In genomic region chr17:29454119-29454518, GRCm38 (mm10) we compare ENCODE assay signal across 8 mouse cellular contexts. TPM values are rescaled to one million over a fixed set of nuclear protein-coding genes. Genes with fewer than 3 reads are reported as not detected.
DNase-seq lines count a peak whose midpoint lies in the region; ATAC-seq and TF ChIP-seq lines count a peak whose summit lies in the region.
"Not testable (repeated sequence)": the region's sequence is repeated elsewhere in the genome, so short reads cannot be mapped to it uniquely, and the experiment has no call there.

No protein-coding gene starts in this region.

- H3K27me3 ChIP-seq in E14TG2a.4 (ENCODE audit: insufficient read depth, low read length); MEL (ENCODE audit: control insufficient read depth in 1 of 2, insufficient read depth in 2 of 2, low read length in 2 of 2); hindbrain, postnatal 0 days (ENCODE audit: insufficient read depth, low read length); lung, embryonic 14.5 days (ENCODE audit: insufficient read depth, low read length); testis, adult 2 months (ENCODE audit: control insufficient read depth, insufficient read depth, low read length): not testable (repeated sequence)

- not testable (repeated sequence) for TF ChIP-seq POLR2A in MEL (IDR thresholded peaks at IDR 0.05; ENCODE audit: control insufficient read depth in 1 of 2, insufficient read depth in 1 of 2, low read depth in 1 of 2, low read length in 2 of 2, poor library complexity in 1 of 2); brain, embryonic 14.5 days (IDR thresholded peaks at IDR 0.05; ENCODE audit: borderline replicate concordance, extremely low read depth, insufficient read depth, insufficient read length, poor library complexity, severe bottlenecking); testis, adult 2 months (IDR thresholded peaks at IDR 0.05; ENCODE audit: control insufficient read depth, low read depth, low read length)

- H3K9ac ChIP-seq in MEL (ENCODE audit: control insufficient read depth, low read depth, low read length, poor library complexity, severe bottlenecking); hindbrain, postnatal 0 days (replicated peaks; ENCODE audit: low read length); lung, embryonic 14.5 days: not testable (repeated sequence)

- TF ChIP-seq CTCF in E14TG2a.4 (conservative IDR thresholded peaks at IDR 0.05; ENCODE audit: low read length) (peak; percentile 68), MEL (IDR thresholded peaks at IDR 0.05 in 2 of 3, conservative IDR thresholded peaks at IDR 0.05 in 1 of 3; ENCODE audit: control insufficient read depth in 1 of 3, insufficient read depth in 1 of 3, low read depth in 2 of 3, low read length in 3 of 3, poor library complexity in 1 of 3, severe bottlenecking in 1 of 3) (peak; percentile 38 to 53 (median 45); a peak in 5 of 6 replicates)
- peak; percentile 25; the same call in 1 of the 2 replicates for TF ChIP-seq CTCF in brain, embryonic 14.5 days (IDR thresholded peaks at IDR 0.05; ENCODE audit: borderline replicate concordance, extremely low read depth, insufficient read depth, insufficient read length)
- TF ChIP-seq CTCF in hindbrain, postnatal 0 days (IDR thresholded peaks at IDR 0.05; ENCODE audit: low read depth), result peak; percentile 22
- TF ChIP-seq CTCF in layer of hippocampus, adult 2 months (conservative IDR thresholded peaks at IDR 0.05), result peak; percentile 31
- TF ChIP-seq CTCF in lung, embryonic 14.5 days (IDR thresholded peaks at IDR 0.05; ENCODE audit: low read depth), result peak; percentile 44
- TF ChIP-seq CTCF in testis, adult 2 months (IDR thresholded peaks at IDR 0.05; ENCODE audit: control insufficient read depth, insufficient read depth, insufficient replicate concordance, low read depth, low read length), result peak; percentile 29; the same call in 1 of the 2 replicates

- not testable (repeated sequence) for TF ChIP-seq EP300 in MEL (IDR thresholded peaks at IDR 0.05; ENCODE audit: low read depth in 1 of 2, low read length in 2 of 2)

- not testable (repeated sequence) for H3K79me2 ChIP-seq in MEL (ENCODE audit: control insufficient read depth, insufficient read depth, low read length, poor library complexity)

- not testable (repeated sequence) for H3K9me3 ChIP-seq in E14TG2a.4 (ENCODE audit: low read length); MEL (replicated peaks; ENCODE audit: insufficient read depth, low read length); hindbrain, postnatal 0 days (ENCODE audit: low read length); lung, embryonic 14.5 days (ENCODE audit: low read depth, low read length)

- not testable (repeated sequence) for ATAC-seq in hindbrain, postnatal 0 days; lung, embryonic 14.5 days (ENCODE audit: insufficient read depth)

- H3K27ac ChIP-seq in MEL (ENCODE audit: control insufficient read depth, low read depth, low read length); hindbrain, postnatal 0 days; layer of hippocampus, adult 2 months; lung, embryonic 14.5 days (ENCODE audit: low read depth); testis, adult 2 months (ENCODE audit: control insufficient read depth, insufficient read depth, low read depth, low read length): not testable (repeated sequence)

- H3K4me3 ChIP-seq in E14TG2a.4 (replicated peaks; ENCODE audit: low read length); MEL (ENCODE audit: control insufficient read depth in 1 of 2, insufficient read depth in 1 of 2, low read depth in 2 of 2, low read length in 2 of 2); hindbrain, postnatal 0 days (ENCODE audit: low read length); layer of hippocampus, adult 2 months; lung, embryonic 14.5 days (ENCODE audit: low read depth, low read length); testis, adult 2 months (ENCODE audit: control insufficient read depth, low read depth, low read length): not testable (repeated sequence)

- not testable (repeated sequence) for H3K36me3 ChIP-seq in E14TG2a.4 (ENCODE audit: insufficient read depth, low read length); MEL (ENCODE audit: control insufficient read depth in 1 of 2, insufficient read depth in 2 of 2, low read length in 2 of 2); hindbrain, postnatal 0 days (ENCODE audit: insufficient read depth, low read length); lung, embryonic 14.5 days (ENCODE audit: insufficient read depth); testis, adult 2 months (ENCODE audit: control insufficient read depth, insufficient read depth, low read length)

- H3K4me1 ChIP-seq in E14TG2a.4 (replicated peaks; ENCODE audit: low read depth, low read length), result peaks cover 80% of the 10 kb centered on the region
- H3K4me1 ChIP-seq in MEL (ENCODE audit: control insufficient read depth in 1 of 2, insufficient read depth in 2 of 2, low read length in 2 of 2); hindbrain, postnatal 0 days (ENCODE audit: insufficient read depth, low read length): not testable (repeated sequence)
- H3K4me1 ChIP-seq in lung, embryonic 14.5 days (ENCODE audit: insufficient read depth), result peaks cover 24% of the 10 kb centered on the region
- H3K4me1 ChIP-seq in testis, adult 2 months (ENCODE audit: control insufficient read depth, insufficient read depth, low read length), result peaks cover 16% of the 10 kb centered on the region

- not testable (repeated sequence) for H3K4me2 ChIP-seq in hindbrain, postnatal 0 days (ENCODE audit: low read depth, low read length); lung, embryonic 14.5 days

- TF ChIP-seq RAD21 in MEL (IDR thresholded peaks at IDR 0.05; ENCODE audit: low read depth, low read length), result peak; percentile 19

- DNase-seq in 416B (ENCODE audit: low read depth), result peak; percentile 57
- DNase-seq in MEL (ENCODE audit: low read depth, low spot score); brain, embryonic 14.5 days (ENCODE audit: low read depth); hindbrain, postnatal 0 days (ENCODE audit: low spot score); layer of hippocampus, adult 2 months (ENCODE audit: low spot score in 2 of 2); lung, embryonic 14.5 days: not testable (repeated sequence)

- WGBS in hindbrain, postnatal 0 days, result 100% methylated on average over 2 of the region's 3 CpGs
- 96% methylated on average over 2 of the region's 3 CpGs for WGBS in lung, embryonic 14.5 days

TF ChIP-seq in MEL, 35 proteins besides CTCF, POLR2A, EP300 and RAD21:
- TF ChIP-seq ZC3H11A (IDR thresholded peaks at IDR 0.05; ENCODE audit: low read depth, low read length), result peak; percentile 18; the same call in 1 of the 2 replicates
- peak; percentile 82 for TF ChIP-seq ZNF384 (IDR thresholded peaks at IDR 0.05; ENCODE audit: low read depth, low read length)
- peak; percentile 42 for TF ChIP-seq SMC3 (IDR thresholded peaks at IDR 0.05; ENCODE audit: low read depth, low read length)

RNA-seq across cellular contexts. Expression of gene Pim1, which starts 36.4 kb away (rescaled TPM):
- 27.8 and 30.6 TPM in 2 replicates for total RNA-seq in MEL (2012; rRNA removed)
- polyA plus RNA-seq in MEL (2012; ENCODE audit: insufficient read depth in 1 of 2, insufficient read length in 2 of 2, low read depth in 1 of 2, low replicate concordance in 2 of 2, missing spikeins in 1 of 2), result 10 to 100 TPM in 1 of 2 experiments, not detected in 1; 52.1 TPM
- polyA plus RNA-seq in brain, embryonic 14.5 days (2012; rRNA removed), result 11.4 and 15.6 TPM in 2 replicates
- total RNA-seq in hindbrain, postnatal 0 days (2014; rRNA removed), result 15.4 and 18.9 TPM in 2 replicates
- polyA plus RNA-seq in hindbrain, postnatal 0 days (2015; fragmentation: Nextera tagmentation; extraction: Ambion mirVana), result 14.6 and 16.8 TPM in 2 replicates
- 1 to 10 TPM; 4.2 to 5.6 TPM for total RNA-seq in layer of hippocampus, adult 2 months (2021)
- polyA plus RNA-seq in lung, embryonic 14.5 days (2014; fragmentation: Nextera tagmentation; extraction: Ambion mirVana), result 14.1 and 16.0 TPM in 2 replicates
- polyA plus RNA-seq in testis, adult 2 months (2012; rRNA removed), result 87.2 and 99.7 TPM in 2 replicates
